Mouse (Mus musculus) gastrocnemius, adult 18-20 months (tissue): Measurements from ENCODE around the gene Cdkn2aip. TPM values are rescaled to one million over a fixed set of nuclear protein-coding genes. Genes with fewer than 3 reads are reported as not detected.

Source experiments
- DNase-seq: peaks from one replicate; pipeline ENCODE4 v3.0.0; 2021; ENCODE audit warnings: low spot score
- long read RNA-seq, 2 experiments: library from polyadenylated mRNA; stranded (forward); transcript quantifications; one replicate each; pipeline ENCODE4 v2.0.0; 2021
- total RNA-seq, 2 experiments: library from RNA; stranded (reverse); gene quantifications; 2 replicates each; pipeline ENCODE4 v1.2.3; 2021

Gene Cdkn2aip
- total RNA-seq, result 1 to 10 TPM; 5.0 to 5.7 TPM
- long read RNA-seq, experiment 1, transcript Cdkn2aip-202 (3 exons, 3,393 nt), result major isoform, 7 of 11 reads
- long read RNA-seq, experiment 1, partial matches to known transcripts, result 0 of 11 reads
- long read RNA-seq, experiment 1, other reads (novel, unspliced or antisense), result 1 of 11 reads
- long read RNA-seq, experiment 2, partial matches to known transcripts, result 0 of 7 reads
- long read RNA-seq, experiment 2, other reads (novel, unspliced or antisense), result 1 of 7 reads

DNA sequence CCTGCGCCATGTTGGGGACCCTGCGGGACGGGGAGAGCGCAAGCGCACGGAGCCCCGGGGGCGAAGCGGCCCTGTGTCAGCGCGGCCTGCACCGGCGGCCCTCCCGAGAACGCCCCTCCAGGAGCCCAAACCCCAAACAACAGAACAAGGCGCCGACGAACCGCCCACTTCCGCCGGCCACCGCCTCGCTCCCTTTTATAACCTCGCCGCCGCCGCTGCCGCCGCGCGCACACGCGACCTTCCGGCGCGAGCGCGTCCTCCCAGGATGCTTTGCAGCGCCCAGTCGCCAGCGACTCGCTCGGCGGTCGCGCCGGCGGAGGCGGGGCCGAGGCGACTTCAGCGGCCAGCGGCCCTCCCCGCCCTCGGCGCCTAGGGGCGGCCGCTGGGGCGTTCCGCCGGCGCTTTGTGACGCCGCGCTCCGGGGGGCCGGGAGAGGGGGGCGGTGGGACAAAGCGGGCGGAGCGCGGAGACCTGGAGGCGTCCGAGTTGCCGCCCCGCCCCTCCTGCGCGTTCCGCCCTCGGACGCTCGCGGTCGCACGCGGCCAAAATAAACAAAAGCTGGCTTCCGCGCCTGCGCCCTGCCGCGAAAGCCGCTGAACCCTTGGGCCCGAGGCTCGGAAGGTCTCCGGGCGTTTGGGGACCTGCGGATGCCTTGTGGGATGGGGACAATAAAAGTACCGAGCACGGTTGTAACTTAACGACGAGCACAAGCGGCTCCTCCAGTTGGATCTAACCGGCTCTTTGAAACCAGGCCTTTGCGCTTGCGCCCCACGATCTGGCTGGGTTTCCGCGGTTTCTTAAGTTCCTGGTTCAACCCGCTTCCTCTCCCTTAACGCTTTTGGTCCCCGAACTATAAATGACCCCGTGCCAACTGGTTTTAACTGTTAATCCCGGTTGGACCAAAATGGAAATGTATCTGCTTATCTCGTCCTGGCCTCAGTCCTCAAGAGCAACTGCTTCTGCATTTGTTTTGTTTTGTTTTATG is at the start of gene Cdkn2aip:
Gene Cdkn2aip (minus strand): TSS at position 172 of the 985 bp plus-strand sequence.
- peak; percentile 93 for DNase-seq

DNA sequence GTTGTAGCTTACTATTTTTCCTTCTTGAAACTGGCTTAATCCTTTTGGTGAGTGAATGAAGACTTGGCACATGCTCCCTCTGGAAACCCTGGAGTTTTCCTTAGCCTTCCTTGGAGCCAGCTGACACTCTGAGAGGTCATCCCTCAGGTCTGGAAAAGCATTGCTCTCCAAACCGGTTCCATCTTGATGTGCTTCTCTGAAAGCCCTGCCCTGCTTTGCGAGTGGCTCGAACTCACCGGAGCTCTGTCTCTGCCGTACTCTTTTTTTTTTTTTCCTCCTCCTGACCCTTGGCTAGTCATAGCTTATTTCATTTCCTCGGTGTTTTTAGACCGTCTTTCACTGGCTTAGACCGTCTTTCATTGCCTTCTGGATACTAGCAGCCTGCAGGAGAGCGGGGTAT is 49.5 kb upstream of the Cdkn2aip start:
- no peak for DNase-seq

DNA sequence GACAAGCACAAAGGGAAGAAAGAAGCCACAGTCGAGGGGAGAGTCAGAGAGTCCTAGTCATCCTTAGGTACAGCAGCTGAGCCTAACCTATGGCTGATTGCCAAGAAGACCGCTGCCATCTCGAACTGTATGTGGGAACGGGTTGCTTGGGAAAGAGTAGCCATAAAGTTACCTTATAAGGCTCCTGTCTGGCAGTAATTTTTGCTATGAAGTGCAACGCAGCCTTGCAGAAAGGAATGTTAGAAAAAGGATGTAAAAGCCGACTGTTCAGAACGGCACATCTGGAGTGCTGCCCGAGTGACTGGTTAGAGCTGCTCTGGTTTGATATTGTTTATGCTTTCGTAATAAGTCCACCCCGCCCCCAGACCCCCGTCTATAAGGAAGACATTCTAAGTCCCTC is 47.0 kb upstream of the Cdkn2aip start:
- no peak for DNase-seq

DNA sequence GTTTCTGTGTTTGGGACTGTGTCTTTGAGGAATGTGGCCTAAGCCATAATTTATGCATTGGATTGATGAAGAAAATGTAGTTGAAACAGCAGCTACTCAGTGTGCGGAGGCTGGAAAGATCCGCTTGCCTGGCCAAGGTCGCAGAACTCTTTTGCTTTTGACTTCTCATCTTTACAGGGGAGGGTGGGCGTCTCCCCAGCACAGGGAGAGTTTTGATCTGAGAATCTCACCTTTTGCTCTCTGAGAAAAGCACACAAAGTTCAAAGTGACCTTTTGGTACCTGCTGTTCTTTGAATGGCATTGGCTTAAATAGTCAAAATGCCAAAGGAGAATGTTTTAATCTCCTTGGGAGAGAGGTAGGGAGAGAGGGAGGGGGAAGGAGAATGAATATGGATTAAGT is 46.5 kb upstream of the Cdkn2aip start:
- no peak for DNase-seq

DNA sequence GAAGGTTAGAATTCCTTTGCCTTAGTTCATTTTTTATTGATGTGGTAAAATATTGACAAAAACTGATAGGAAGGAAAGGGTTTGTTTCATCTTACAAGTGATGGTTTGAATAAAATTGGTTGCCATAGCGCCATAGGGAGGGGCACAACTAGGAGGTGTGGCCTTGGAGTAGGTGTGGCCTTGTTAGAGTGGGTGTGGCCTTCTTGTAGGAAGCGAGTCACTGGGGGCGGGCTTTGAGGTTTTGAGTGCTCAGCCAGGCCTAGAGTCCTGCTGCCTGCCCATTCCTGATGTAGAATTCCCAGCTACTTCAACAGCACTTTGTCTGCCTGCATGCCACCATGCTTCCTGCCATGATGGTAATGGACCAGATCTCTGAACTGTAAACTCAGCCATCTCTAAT is 39.4 kb upstream of the Cdkn2aip start:
- no peak for DNase-seq

DNA sequence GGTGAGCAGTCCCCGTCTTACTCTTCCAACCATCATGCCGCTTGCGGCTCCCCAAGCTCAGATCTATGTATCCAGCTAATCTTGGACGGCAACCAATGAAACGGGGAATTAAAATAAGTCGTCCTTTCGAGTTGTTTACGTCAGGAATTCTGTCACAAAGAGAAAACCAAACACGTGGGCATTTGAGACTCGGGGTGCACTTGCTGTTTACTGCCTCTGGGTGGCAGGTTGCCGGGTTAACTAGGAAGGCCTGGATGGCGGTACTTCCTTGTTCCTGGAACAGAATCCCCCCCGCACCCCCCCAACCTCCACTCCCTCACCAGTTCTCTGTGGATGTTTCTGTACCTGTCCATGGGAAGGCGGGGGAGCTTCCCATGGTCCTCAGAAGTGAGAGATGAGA is 36.4 kb upstream of the Cdkn2aip start:
- DNase-seq, result no peak

DNA sequence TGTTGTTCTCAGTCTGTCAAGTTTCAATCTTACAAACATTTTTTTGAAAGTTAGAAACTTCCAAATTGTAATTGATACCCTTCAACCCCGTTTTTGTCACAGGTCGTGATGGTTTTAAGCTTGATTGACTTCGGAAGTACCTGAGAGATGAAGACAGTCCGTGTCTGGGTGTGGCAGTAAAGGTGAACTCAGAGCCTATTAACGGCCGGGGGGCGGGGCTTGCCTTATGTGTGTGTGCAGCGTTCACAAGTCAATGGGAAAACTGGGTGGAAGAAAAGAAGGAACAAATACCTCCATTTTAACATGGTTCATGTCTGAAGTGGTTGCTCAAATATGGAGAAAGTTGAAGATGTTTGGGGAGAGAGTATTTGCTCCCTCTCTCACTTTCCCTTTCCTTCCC is 35.8 kb upstream of the Cdkn2aip start:
- no peak for DNase-seq

DNA sequence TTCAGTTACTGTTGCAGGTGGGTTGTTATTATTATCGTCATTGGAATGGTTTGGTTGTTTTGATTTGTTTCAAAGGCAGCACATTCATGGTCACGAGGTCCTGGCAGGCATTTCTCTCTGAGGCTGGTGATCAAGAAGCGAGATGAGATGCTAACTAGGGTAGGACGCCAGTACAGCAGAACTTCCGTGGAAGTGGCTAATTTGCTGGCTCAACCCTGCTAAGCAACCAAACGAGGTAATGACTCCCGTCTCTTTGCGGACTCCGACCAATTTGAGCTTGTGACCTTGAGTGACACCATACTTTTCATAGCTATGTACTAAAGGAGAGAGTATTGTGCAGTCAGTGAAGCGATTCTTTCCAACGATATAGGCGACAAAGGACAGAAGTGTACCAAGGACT is 32.6 kb upstream of the Cdkn2aip start:
- no peak for DNase-seq

DNA sequence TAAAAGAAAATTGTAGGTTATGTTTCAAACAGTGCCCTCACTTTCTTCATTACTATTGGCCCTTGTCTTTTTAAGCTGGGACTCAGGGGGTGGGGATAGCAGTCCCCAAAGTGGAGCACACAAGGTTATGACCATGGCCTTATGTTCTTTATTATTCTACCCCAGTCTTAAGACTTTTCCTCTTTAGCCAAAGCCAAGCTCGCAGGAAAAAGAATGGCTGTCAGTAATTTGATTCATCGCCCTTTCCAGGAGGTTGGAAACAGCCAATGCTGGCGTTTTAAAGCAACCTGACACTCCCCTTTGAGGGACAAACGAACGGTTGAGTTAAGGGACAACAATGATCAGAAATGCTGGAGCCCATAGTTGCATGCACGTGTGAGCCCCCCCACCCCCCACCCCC is 32.1 kb upstream of the Cdkn2aip start:
- DNase-seq, result no peak

DNA sequence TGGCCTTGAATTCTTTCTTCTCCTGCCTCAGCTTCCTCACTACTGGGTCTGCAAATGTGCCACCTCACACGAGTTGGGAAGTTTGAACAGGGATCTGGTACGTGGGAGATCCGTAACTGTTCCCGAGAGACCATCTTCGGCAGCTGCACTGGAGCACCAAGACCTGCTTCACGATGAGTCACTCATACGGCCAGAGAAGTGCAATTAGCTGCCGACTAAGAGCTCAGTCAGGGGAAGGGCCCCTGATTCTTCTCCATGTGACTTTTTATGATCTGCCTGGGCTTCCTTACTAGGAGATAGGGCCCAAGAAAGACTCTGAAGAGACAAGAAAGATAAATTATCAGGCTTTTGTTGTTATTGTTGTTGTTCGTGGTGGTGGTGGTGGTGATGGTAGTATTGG is 31.1 kb upstream of the Cdkn2aip start:
- DNase-seq, result no peak

DNA sequence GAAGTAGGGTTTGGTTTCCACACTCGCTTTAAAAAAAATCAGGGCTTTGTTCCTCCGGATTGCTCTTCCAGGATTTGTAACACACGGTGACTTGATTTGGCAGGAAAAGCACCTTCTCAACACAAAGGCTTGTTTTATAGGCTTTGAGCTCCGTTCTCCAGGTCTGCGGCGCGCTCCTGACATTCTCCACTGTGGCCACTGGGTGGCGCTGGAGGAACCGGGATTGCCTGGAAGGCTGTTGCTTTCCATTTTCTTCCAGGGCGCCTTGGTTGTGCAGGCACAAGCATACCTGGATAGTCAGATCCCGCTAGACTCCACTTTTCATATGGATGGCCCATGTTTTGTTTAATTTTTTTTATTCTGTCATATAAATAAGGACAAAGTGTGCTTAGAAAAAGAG is 29.7 kb upstream of the Cdkn2aip start:
- DNase-seq, result peak; percentile 87

DNA sequence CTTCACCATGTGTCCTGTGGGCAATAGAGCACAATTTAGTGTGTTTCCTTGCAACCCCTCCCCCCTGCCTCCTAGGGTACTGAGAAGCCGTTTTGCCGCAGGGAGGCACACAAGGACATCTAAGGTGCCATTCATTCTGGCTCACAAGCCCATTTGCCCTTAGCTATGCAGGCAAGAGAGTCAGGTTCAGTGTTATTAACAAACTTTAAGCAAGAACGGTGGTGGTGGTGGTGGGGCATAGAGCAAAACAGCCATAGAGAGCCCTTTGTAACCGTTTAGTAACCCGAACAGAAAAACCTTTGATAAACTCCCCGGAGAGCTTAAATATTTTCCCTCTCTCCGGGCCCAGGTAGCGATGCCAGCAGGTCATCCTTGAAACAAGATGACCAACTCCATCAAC is 29.3 kb upstream of the Cdkn2aip start:
- DNase-seq, result no peak

DNA sequence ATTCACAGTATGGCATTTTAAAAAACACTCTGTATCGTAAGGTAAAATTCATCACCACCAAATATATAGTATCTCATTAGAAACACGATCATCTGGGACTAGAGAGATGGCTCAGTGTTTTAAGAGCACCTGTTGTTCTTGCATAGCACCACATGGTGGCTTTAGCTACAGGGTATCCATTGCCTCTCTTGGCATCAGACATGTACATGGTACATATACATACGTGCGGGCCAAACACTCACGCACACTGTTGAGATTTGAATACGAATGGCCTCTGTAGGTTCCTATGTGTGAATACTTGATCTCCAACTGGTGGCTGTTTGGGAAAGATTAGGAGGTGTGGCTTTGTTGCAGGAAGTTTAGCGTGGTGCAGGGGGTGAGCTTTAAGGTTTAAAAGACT is 28.6 kb upstream of the Cdkn2aip start:
- DNase-seq, result no peak

DNA sequence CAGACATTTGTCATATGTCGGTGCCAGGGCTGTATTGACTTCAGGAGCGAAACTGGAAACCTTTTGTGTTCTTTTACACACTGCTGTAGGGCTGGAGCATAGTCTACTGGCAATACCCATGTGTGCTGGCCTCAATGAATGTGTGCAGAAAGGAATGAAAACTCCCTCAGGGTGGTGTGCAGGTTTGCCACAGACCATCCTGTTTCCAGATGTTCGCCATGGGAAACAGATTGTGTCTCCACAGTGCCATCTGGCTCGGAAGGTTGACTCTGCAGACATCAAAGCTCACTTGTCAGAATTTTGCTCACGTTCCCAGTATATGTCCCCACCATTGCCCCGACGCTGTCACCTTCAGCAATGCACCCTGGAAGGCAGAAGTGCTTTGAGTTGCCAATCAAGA is 23.4 kb upstream of the Cdkn2aip start:
- no peak for DNase-seq

DNA sequence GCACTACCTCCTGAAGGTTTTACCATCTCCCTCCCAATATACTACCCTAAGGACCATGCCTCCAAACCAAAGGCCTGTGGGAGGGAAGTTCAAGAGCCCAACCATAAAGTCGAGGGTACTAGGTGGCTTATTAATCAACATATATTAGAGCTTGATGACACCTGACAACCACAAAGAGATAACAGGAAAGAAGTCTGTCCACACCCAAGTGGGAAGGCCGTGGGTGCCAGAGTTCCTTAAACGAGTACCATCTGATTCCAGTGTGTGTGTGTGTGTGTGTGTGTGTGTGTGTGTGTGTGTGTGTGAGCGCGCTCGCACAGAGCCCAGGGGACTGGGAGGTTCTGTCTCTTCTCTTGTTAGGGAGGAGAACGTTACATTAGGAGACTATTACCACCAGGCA is 15.6 kb upstream of the Cdkn2aip start:
- DNase-seq, result no peak

DNA sequence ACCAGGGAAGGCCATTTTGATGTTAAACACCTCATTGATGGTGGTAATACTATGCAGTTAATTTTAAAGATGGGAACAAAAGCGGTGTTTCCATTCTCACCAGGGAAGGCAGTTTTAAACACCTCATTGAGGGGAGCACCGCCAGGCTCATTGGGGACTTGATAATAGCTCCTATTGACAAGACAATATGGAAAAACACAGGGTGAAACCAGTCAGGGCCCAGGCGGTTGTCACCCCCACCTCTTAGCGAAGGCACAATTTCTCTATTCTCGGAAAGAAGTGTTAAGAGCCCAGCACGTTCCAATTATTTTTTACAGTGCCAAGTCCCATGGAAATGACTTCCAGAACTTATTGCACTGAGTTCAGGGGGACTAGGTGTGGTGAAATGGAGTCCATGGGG is 13.2 kb upstream of the Cdkn2aip start:
- no peak for DNase-seq

DNA sequence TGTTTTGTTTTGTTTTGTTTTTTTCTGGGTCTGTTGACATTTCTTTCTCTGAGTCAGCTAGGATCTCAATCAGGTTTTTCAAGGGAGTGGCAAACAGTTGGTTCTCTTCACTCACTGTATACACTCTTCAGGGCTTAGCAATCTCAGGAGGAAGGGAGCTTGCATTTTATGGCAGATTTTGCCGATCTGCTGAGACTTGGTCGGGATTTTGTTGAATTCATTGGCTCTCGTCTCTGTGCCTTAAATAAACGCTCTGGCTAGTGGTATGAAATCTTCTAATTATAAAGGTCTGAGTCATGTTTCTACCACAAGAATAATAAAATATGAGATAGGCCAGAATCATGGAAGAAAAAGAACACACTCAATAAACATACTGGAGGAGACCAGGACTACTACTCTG is 7.9 kb upstream of the Cdkn2aip start:
- no peak for DNase-seq

DNA sequence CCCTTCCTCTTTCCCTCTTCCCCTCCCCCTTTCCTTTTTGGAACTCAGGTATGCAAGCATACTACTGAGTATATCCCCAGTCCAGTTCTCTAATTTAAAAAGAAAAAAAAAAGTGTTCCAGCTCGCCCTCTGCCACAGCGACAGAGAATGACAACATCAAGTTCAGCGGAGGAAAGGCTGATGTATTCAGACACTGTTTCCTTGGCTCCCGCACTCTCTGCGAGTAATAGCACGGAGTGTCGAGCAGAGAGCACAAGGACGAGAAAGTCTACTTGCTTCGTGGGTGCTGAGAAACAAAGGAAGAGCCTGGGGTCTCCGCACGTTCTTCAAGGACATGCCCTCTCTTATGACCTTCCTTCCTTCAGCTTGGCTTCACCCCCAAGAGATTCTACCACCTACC is 4.9 kb upstream of the Cdkn2aip start:
- DNase-seq, result no peak

DNA sequence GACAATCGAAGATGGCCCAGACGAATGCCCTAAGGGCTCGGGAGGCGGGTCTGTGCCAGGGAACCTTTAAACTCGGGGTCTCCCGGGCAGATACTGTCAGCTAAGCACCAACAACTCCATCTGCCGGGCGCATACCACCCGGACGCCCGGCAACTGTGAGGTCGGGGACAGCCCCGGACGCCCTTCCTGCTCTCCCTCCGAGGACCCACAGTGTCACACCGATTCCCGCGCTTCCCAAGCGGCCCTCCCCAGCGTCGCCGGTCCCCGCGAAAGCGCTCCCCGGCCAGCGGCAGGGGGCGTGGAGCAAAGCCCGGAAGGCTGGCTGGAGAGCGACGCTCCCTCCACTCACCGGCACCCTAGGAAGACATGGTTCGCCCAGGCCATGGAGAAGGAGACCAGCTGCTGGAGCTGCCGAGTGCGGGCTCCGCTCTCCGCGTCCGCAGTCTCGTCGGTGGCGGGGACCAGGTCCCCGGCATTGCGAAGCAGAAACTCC is 515 bp downstream of the Cdkn2aip start:
- no peak for DNase-seq

DNA sequence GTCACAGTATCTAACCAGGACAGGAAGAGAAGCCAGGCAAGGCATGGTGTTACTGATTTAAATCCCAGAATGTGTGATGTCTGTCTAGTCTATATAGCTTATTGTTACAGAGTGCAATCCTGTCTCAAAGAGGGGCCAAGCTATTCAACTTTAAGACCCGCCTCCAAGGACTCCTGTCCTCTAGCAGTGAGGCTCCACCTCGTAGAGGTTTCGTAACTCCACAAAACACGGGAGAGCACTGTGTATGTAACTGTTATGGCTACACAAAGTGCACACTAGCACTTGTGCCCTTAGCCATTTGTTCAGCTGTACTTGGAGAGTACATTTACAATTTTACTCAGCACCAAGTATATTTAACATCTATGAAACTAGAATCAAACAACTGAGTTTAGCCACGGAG is 5.6 kb downstream of the Cdkn2aip start:
- no peak for DNase-seq

DNA sequence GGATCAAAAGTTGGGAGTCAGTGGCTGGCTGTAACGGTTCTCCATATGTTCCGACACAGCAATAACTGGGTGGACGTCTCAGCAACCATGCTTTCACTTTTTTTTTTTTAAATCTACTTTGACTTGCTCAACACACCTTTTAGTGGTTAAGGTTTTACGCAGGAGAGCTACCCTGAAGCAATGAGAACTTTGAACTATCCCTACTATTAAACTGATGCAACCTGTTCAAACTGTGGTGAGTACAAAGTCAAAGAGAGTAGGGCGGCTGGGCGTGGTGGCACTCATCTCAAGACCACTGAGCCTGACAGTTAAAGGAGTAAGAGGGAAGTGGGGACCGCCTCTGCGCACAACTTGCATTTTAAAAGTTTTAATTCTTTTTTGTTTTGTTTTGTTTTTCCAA is 7.0 kb downstream of the Cdkn2aip start:
- DNase-seq, result no peak

DNA sequence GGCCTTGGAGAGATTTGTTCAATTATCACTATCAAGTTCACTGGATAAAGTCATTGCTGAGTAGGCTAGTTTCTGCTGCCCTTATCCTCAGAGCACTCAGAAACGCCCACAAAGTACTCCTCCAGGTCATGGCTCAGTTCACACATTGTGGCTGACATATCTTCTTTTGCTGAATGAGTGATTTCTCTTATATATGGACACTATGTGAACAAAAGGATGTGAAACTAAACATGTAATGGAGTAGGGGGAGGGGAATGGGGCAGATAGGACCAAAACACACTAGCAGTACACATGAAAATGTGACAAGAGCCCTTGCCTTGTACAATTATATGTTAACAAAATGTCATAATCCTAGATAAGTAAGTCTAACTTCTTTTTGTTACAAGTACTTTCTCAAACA is 11.4 kb downstream of the Cdkn2aip start:
- no peak for DNase-seq

DNA sequence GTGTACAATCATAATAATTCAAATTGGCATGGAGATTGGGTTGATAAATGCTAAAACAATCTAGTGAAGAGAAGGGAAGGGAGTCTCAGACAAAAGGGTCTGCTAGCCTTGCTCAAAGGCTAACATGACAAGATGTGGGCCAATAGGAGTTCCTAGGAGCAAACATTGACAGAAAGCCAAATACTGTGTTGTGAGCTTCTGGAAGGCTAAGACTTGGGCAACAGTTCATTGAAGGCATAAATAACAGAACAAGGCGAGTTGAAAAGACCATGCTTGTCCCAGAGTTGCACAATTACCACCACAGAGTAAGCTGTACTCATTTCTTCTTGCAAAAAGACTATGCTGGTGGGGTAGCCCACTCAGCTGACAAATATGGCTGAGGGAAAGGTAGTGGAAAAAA is 16.0 kb downstream of the Cdkn2aip start:
- no peak for DNase-seq
